In genomic region chr5:31630064-31630463, GRCm38 (mm10) we compare ENCODE assay signal across 8 mouse cellular contexts. TPM values are rescaled to one million over a fixed set of nuclear protein-coding genes. Genes with fewer than 3 reads are reported as not detected.
DNase-seq lines count a peak whose midpoint lies in the region; ATAC-seq and TF ChIP-seq lines count a peak whose summit lies in the region.

No protein-coding gene starts in this region.

- DNase-seq in neural tube, embryonic 11.5 days (ENCODE audit: low spot score), result peak; percentile 35
- DNase-seq in embryonic facial prominence, embryonic 14.5 days (ENCODE audit: low spot score), result peak; percentile 93
- DNase-seq in skeletal muscle tissue, adult 2 months (ENCODE audit: low read depth, low spot score), result peak; percentile 50
- DNase-seq in layer of hippocampus, adult 2 months (ENCODE audit: low spot score in 2 of 2), result no peak

- H3K9ac ChIP-seq in neural tube, embryonic 11.5 days (ENCODE audit: low read length), result no peak overlapping the region
- no peak overlapping the region for H3K9ac ChIP-seq in neural tube, embryonic 15.5 days (replicated peaks)
- H3K9ac ChIP-seq in embryonic facial prominence, embryonic 14.5 days (ENCODE audit: low read depth, low read length), result no peak overlapping the region
- H3K9ac ChIP-seq in intestine, embryonic 16.5 days (ENCODE audit: low read depth, low read length), result no peak overlapping the region
- H3K9ac ChIP-seq in midbrain, embryonic 15.5 days, result no peak overlapping the region

- H3K4me1 ChIP-seq in neural tube, embryonic 11.5 days (ENCODE audit: control insufficient read depth, insufficient read depth, low read length), result no peaks in the 10 kb centered on the region
- no peaks in the 10 kb centered on the region for H3K4me1 ChIP-seq in neural tube, embryonic 15.5 days
- peaks cover 15% of the 10 kb centered on the region for H3K4me1 ChIP-seq in embryonic facial prominence, embryonic 14.5 days (ENCODE audit: control insufficient read depth, insufficient read depth, low read length)
- H3K4me1 ChIP-seq in intestine, embryonic 16.5 days (ENCODE audit: control insufficient read depth, insufficient read depth, low read length), result peaks cover 7% of the 10 kb centered on the region; the same call in 1 of the 2 replicates
- no peaks in the 10 kb centered on the region for H3K4me1 ChIP-seq in midbrain, embryonic 15.5 days

- no peak for TF ChIP-seq CTCF in layer of hippocampus, adult 2 months (conservative IDR thresholded peaks at IDR 0.05)

- H3K27ac ChIP-seq in neural tube, embryonic 11.5 days (ENCODE audit: low read depth, low read length), result no peak overlapping the region
- no peak overlapping the region for H3K27ac ChIP-seq in neural tube, embryonic 15.5 days (replicated peaks)
- peak overlapping the region; percentile 85 for H3K27ac ChIP-seq in embryonic facial prominence, embryonic 14.5 days (replicated peaks; ENCODE audit: low read depth, low read length)
- H3K27ac ChIP-seq in intestine, embryonic 16.5 days (ENCODE audit: low read length), result peak overlapping the region; percentile 70
- H3K27ac ChIP-seq in layer of hippocampus, adult 2 months, result no peak overlapping the region
- H3K27ac ChIP-seq in midbrain, embryonic 15.5 days, result no peak overlapping the region

- 67% methylated on average over 5 of the region's 5 CpGs for WGBS in neural tube, embryonic 11.5 days
- 69% methylated on average over 5 of the region's 5 CpGs for WGBS in neural tube, embryonic 15.5 days
- WGBS in embryonic facial prominence, embryonic 14.5 days, result 14% methylated on average over 5 of the region's 5 CpGs
- 43% methylated on average over 5 of the region's 5 CpGs for WGBS in intestine, embryonic 16.5 days
- 65% methylated on average over 5 of the region's 5 CpGs for WGBS in midbrain, embryonic 15.5 days

- H3K4me2 ChIP-seq in neural tube, embryonic 11.5 days (ENCODE audit: low read depth), result no peak overlapping the region
- no peak overlapping the region for H3K4me2 ChIP-seq in neural tube, embryonic 15.5 days
- no peak overlapping the region for H3K4me2 ChIP-seq in embryonic facial prominence, embryonic 14.5 days (ENCODE audit: low read depth, low read length)
- no peak overlapping the region for H3K4me2 ChIP-seq in intestine, embryonic 16.5 days (ENCODE audit: low read depth, low read length)
- no peak overlapping the region for H3K4me2 ChIP-seq in midbrain, embryonic 15.5 days

- no peaks in the 10 kb centered on the region for H3K36me3 ChIP-seq in neural tube, embryonic 11.5 days (ENCODE audit: control insufficient read depth, insufficient read depth, low read length)
- no peaks in the 10 kb centered on the region for H3K36me3 ChIP-seq in neural tube, embryonic 15.5 days
- no peaks in the 10 kb centered on the region for H3K36me3 ChIP-seq in embryonic facial prominence, embryonic 14.5 days (ENCODE audit: control insufficient read depth, insufficient read depth, low read length)
- no peaks in the 10 kb centered on the region for H3K36me3 ChIP-seq in intestine, embryonic 16.5 days (ENCODE audit: control insufficient read depth, insufficient read depth, low read length)
- H3K36me3 ChIP-seq in midbrain, embryonic 15.5 days (replicated peaks), result no peaks in the 10 kb centered on the region

- no peaks in the 10 kb centered on the region for H3K27me3 ChIP-seq in neural tube, embryonic 11.5 days (ENCODE audit: control insufficient read depth, insufficient read depth, low read length)
- H3K27me3 ChIP-seq in neural tube, embryonic 15.5 days (replicated peaks), result no peaks in the 10 kb centered on the region
- no peaks in the 10 kb centered on the region for H3K27me3 ChIP-seq in embryonic facial prominence, embryonic 14.5 days (replicated peaks; ENCODE audit: control insufficient read depth, insufficient read depth, low read length)
- no peaks in the 10 kb centered on the region for H3K27me3 ChIP-seq in intestine, embryonic 16.5 days (replicated peaks; ENCODE audit: control insufficient read depth, insufficient read depth, low read length)
- no peaks in the 10 kb centered on the region for H3K27me3 ChIP-seq in midbrain, embryonic 15.5 days (replicated peaks)

- ATAC-seq in neural tube, embryonic 11.5 days (ENCODE audit: insufficient read depth, low FRiP score, low TSS enrichment), result no peak
- no peak for ATAC-seq in neural tube, embryonic 15.5 days (ENCODE audit: low FRiP score)
- peak; percentile 88 for ATAC-seq in embryonic facial prominence, embryonic 14.5 days (ENCODE audit: low read depth)
- peak; percentile 66 for ATAC-seq in intestine, embryonic 16.5 days
- ATAC-seq in cerebellum, adult (ENCODE audit: insufficient number of reproducible peaks, low FRiP score, low TSS enrichment), result no peak
- ATAC-seq in midbrain, embryonic 15.5 days (replicated peaks), result no peak

- H3K9me3 ChIP-seq in neural tube, embryonic 11.5 days (ENCODE audit: control insufficient read depth, low read length), result no peaks in the 10 kb centered on the region
- H3K9me3 ChIP-seq in neural tube, embryonic 15.5 days (replicated peaks), result no peaks in the 10 kb centered on the region
- no peaks in the 10 kb centered on the region for H3K9me3 ChIP-seq in embryonic facial prominence, embryonic 14.5 days (ENCODE audit: control insufficient read depth, low read length)
- H3K9me3 ChIP-seq in intestine, embryonic 16.5 days (ENCODE audit: control insufficient read depth, low read length), result no peaks in the 10 kb centered on the region
- H3K9me3 ChIP-seq in midbrain, embryonic 15.5 days, result no peaks in the 10 kb centered on the region

- H3K4me3 ChIP-seq in neural tube, embryonic 11.5 days (ENCODE audit: low read depth, low read length), result no peak overlapping the region
- H3K4me3 ChIP-seq in neural tube, embryonic 15.5 days (replicated peaks), result no peak overlapping the region
- no peak overlapping the region for H3K4me3 ChIP-seq in embryonic facial prominence, embryonic 14.5 days (ENCODE audit: low read depth, low read length)
- no peak overlapping the region for H3K4me3 ChIP-seq in intestine, embryonic 16.5 days (ENCODE audit: low read length)
- H3K4me3 ChIP-seq in layer of hippocampus, adult 2 months, result no peak overlapping the region
- no peak overlapping the region for H3K4me3 ChIP-seq in midbrain, embryonic 15.5 days

RNA-seq across cellular contexts. Expression of gene Mrpl33, which starts 33.3 kb away (rescaled TPM):
- 214 and 225 TPM in 2 replicates for polyA plus RNA-seq in neural tube, embryonic 11.5 days (2014; fragmentation: Nextera tagmentation; extraction: Ambion mirVana)
- polyA plus RNA-seq in neural tube, embryonic 15.5 days (2015; fragmentation: Nextera tagmentation; extraction: Ambion mirVana), result 227 and 235 TPM in 2 replicates
- polyA plus RNA-seq in embryonic facial prominence, embryonic 14.5 days (2014; fragmentation: Nextera tagmentation; extraction: Ambion mirVana), result 297 and 305 TPM in 2 replicates
- 277 and 288 TPM in 2 replicates for polyA plus RNA-seq in intestine, embryonic 16.5 days (2015; fragmentation: Nextera tagmentation; extraction: Ambion mirVana)
- total RNA-seq in layer of hippocampus, adult 2 months (2021), result 10 to 100 TPM; 82.1 to 99.8 TPM
- 176 and 183 TPM in 2 replicates for polyA plus RNA-seq in midbrain, embryonic 15.5 days (2015; fragmentation: Nextera tagmentation; extraction: Ambion mirVana)

Comparison
In these comparisons a context has a peak if more than half of its experiments do, and no peak if none do; other contexts are left out.
1. ATAC-seq: peak in embryonic facial prominence, embryonic 14.5 days (single experiment) and intestine, embryonic 16.5 days (single experiment); none in neural tube, embryonic 11.5 days (single experiment), neural tube, embryonic 15.5 days (single experiment), cerebellum, adult (single experiment) and midbrain, embryonic 15.5 days (single experiment).
2. DNase-seq: peak in neural tube, embryonic 11.5 days (single experiment), embryonic facial prominence, embryonic 14.5 days (single experiment) and skeletal muscle tissue, adult 2 months (single experiment); none in layer of hippocampus, adult 2 months (0 of 2).
3. H3K27ac ChIP-seq: peak in embryonic facial prominence, embryonic 14.5 days (single experiment) and intestine, embryonic 16.5 days (single experiment); none in neural tube, embryonic 11.5 days (single experiment), neural tube, embryonic 15.5 days (single experiment), layer of hippocampus, adult 2 months (single experiment) and midbrain, embryonic 15.5 days (single experiment).